Mouse (Mus musculus) liver, postnatal 0 days (tissue): Measurements from ENCODE around the gene Jup.

Source experiments
- CTCF ChIP-seq: sonication (generic); IDR thresholded peaks from 2 replicates; pipeline ENCODE4 v1.5.1; 2016; ENCODE audit warnings: antibody characterized with exemption, low read depth
- EP300 ChIP-seq: IDR thresholded peaks from 2 replicates; pipeline ENCODE4 v1.6.1; 2016; ENCODE audit warnings: antibody characterized with exemption, low read depth, mild to moderate bottlenecking

DNA sequence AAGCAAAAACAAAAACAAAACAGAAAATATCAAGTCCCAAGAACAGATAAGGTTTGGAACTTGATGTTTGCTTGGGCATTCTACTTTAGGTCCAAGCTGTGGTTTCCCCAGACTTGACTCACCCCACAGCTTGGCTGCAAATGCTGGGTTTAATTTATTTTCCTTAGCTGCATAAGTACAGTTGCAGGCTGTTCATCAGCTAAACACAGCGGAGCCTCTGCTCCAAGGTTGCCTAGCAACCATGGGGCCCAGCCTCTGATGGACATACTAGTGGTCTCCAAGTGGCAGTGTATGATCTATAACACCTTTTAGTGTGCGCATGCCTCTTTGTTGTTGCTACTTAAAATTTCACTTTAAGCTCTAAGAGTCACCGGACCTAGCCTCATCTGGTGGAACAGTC is 61.8 kb downstream of the Jup start:
- TF ChIP-seq CTCF (no peak), EP300 (no peak)
